Mouse (Mus musculus) cerebellum, adult 18-20 months (tissue): Measurements from ENCODE around the gene 3110001I22Rik.
"Not testable (repeated sequence)": the region's sequence is repeated elsewhere in the genome, so short reads cannot be mapped to it uniquely, and the experiment has no call there.

Experiments
- DNase-seq, 2 experiments: peaks; one replicate each; pipeline ENCODE4 v3.0.0; 2021

The 3110001I22Rik gene

DNA sequence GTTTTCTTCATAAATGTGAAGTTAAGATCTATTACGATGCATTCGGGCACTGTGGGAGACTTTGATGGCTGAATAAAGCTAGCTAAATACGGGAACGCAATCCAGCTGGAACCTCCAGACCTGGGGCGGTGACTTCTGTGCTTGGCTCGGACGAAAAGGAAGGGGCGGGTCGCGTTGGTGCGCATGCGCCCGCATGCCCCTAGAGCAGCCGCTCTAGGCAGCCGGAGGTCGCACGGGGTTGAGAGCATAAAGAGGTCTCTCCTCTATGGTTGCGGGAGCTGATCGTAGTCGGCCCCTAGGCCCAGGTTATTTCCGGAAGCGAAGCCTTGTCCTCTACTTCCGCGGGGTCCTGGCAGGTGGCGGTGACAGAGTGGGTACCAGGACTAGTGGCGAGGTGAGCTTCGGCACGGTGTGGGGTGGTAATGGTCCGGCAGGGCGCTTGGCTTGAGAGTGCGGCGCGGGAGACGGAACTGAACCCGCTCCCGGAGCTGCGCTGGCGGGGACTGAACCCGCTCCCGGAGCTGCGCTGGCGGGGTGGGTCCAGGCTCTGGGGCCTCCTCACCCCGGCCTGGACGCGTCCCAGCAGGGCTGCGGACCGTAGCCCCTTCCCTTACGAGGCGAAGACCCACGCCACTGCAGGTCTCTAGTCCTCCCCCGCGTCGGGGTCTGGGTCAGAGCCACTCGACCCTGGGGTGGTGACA lies at the start of gene 3110001I22Rik, which contains the start of gene Bfar:
TSS of gene 3110001I22Rik (plus strand) at position 245 of the 701 bp plus-strand sequence.
TSS of gene Bfar (plus strand) at position 174 of the 701 bp plus-strand sequence.
- peak; percentile 92 for DNase-seq

DNA sequence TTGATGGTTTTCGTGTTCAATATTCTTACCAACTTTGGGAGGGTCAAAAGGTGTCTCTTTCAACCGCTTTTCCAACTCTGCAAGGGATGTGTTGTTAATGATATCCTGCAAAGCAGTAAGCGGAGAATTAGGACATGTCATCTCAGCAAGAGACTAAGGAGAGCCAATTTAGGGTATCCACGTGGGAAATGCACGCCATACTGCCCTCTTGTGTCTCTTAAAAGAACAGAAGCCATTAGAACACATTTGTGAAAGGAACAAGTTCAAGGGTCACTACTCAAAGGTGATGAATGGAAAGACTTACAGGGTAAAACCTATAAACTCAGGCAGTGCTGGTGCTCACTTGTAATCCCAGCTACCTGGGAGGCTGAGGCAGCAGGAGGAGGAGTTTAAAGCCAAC lies 43.4 kb upstream of the 3110001I22Rik start:
- DNase-seq = peak; percentile 3 to 9

- not testable (repeated sequence) for DNase-seq
Measured at GRCm38 (mm10) chr16:13638198-13638597, 33.5 kb upstream of the 3110001I22Rik start.

DNA sequence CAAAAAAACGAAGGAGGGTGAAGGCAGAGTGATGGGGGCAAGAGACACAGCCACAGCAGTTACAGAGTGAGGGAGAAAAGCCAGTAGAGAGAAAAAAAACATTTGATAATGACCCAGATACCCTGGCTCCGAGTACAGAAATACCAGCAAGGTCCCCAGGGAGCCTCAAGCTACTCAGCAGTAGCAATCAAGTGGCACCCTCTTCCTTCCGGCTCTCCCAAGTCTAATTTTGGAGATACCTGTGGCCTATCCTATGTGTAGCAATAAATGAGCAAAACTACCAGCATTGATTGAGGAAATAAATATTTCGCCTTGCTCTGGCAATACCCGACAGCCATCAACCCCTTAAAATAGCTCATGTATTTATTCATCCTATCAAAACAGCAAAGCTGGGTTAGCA lies 32.2 kb upstream of the 3110001I22Rik start:
- DNase-seq = no peak

DNA sequence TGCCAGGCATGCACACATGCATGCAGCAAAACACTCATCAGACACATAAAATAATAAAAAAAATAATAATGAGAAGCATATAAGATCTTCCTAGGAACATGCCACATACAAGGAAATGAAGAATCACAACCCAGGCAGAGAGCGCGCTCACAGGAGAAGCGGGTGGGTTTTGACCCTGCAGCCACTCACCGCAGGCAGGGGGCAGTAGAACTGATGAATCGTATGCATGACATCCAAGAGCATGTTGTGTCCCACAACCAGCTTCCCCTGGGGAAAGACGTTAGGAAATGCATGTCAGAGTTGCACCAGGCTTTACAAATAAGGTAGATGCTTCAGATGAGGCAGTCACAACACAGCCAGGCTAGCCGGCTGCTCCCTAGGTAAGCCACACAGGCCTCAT lies 31.7 kb upstream of the 3110001I22Rik start:
- no peak for DNase-seq

- DNase-seq = no peak
Measured at GRCm38 (mm10) chr16:13644474-13644873, 27.3 kb upstream of the 3110001I22Rik start.

GRCm38 (mm10) chr16:13645930-13646329 lies 25.8 kb upstream of the 3110001I22Rik start:
- DNase-seq = no peak

GRCm38 (mm10) chr16:13658886-13659285 lies 12.8 kb upstream of the 3110001I22Rik start:
- DNase-seq = no peak

DNA sequence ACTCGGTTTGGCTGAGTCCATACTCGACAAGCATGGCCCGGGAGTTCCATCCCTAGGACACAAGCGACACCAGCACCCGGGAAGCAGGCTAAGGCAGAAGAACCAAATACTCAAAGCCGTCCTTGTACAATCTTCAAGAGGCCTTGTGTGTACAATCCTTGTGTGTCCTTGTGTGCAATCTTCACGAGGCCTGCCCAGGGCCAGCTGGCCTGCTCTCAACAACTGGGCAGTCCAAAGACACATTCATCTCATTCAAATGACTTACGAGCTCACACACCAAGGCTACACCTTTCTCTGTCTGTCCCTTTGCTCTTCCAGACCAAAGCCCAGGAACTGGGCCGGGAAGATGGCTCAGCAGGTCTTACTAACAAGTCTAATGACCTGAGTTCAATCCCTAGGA lies 11.0 kb upstream of the 3110001I22Rik start:
- DNase-seq = no peak

DNA sequence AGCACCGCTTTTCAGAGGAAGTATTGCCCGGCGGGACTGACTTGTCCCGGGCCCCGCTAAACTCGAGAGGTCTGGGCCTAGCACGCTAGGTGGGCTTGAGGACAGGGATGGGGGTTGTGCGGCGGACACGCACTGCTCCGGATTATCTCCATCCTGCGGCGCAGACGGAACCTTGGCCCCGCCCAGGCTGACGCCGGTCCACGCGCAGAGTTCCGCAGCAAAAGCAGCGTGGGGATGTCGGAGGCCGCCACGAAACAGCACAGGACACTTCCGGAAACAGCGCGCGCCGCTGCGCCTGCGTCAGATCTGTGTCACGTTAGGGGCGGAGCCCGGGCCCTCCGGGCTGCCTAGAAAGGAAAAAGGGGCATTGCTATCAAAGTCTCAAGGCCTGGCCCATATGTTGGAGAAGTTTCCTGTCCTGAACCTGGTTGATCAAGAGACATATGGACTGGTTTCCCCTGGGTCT lies 3.8 kb upstream of the 3110001I22Rik start, which contains the start of gene Parn:
TSS of gene Parn (minus strand) at position 293 of the 466 bp plus-strand sequence.
- DNase-seq = peak; percentile 95

GRCm38 (mm10) chr16:13668402-13669108 lies 3.2 kb upstream of the 3110001I22Rik start:
- DNase-seq = peak; percentile 17 to 26

DNA sequence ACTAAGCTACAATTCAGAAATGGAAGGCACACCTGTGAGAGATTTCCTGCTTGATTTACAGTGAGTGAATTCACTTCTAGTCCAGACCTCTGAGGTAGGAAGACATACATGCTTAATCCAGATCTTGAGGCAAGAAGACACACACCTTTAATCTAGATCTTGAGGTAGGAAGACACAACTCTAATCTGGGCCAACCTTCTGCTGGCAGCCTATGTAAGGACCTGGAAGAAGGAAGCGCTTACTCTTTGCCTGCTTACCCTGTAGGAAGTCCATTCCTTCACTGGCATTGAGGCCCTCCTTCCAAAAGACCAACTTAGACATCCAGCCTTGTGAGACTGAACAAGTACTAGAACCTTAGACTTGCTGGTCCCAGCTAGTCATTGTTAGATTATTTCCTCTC lies 2.4 kb upstream of the 3110001I22Rik start:
- no peak for DNase-seq

- not testable (repeated sequence) for DNase-seq
Measured at GRCm38 (mm10) chr16:13670896-13671295, 833 bp upstream of the 3110001I22Rik start.

DNA sequence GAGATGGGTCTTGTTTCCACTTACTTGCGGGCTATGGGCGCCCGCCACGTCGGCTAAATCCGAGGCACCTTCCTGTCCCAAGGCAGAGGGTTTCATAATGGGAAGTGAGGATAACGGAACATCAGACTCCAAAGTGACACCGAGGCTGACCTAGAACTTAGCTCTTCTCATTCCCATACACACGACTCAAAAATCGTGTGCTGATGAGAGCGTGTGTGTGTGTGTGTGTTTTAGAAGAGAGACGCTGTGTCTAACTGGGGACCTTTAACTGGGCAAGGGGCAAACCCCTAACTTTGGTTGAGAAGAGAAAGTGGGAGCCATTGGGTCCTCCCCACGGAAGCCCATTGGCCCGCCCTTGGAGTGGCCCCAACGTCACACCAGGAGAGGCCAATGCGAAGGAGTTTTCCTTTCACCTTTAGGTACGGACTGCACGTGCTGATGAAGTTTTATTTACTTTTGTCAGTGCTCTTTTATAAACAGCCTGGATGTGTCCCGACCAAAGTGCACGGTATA lies 713 bp downstream of the 3110001I22Rik start:
- peak; percentile 53 to 60 for DNase-seq

DNA sequence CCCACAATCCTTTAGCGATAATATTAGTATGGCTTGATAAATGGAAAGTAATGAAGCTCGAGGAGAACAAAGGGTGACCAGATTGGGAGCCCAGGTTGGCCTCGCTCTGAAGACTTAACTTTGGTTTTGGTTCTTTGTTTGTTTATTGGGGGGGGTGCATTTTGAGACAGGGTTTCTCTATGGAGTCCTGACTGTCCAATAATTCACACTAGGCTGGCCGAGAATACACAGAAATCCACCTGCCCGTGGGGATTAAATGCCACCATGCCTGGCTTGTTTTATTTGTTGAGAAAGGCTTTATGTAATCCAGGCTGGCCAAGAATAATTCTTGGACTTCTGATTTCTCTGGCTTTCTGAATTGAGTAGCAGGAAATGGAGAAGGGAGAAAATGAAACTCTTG lies 1.4 kb downstream of the 3110001I22Rik start:
- no peak for DNase-seq

DNA sequence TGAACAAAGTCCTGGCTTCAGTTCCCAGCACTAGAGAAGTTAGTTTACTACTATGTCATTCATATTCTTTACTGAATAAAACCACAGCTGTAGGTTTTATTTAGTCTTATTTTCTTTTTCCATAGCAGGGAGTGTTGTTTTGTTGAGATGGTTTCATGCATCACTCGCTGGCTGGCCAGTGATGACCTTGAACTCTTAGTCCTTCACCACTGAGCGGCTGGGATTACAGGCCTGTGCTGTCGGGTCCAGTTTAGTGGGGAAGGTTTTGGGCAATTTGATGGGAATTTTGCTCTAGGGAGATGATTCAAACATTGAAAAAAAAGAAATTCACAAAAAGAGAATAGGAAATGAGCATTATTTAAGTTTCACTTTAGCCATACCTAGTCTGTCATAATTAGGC lies 2.8 kb downstream of the 3110001I22Rik start:
- DNase-seq = no peak

DNA sequence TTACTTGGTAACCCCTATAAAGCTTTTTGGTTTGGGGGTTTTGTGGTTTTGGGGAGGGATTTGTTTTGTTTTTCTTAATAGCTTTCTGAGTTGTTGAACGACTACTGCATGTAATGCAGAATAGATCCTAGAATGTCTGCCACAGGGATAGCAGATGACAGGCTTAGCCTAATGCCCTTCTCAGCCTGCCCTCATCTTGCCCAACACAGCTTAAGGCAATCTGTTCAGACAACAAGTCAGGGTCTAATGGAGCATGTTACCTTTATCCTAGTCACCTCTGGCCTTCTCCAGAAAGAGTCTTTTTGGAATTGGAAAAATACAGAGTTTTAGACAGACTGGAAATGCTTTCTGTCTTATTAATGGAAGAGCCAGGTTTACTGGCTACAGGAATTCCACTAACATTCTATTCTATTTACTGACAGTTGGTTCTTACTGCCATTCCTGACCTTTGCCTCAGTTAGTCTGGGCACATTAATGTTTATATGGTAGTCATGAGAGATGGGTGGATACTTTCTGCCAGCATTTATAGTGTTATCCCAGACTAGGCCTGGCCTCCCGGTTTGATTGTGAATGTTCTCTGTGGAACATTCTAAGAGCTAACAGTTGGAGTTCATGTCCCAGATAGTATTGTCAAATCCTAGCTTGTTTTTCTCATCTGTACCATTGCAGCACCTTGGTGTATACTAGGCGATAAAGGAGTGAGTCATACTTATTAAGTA lies 7.0 kb downstream of the 3110001I22Rik start:
- no peak for DNase-seq

GRCm38 (mm10) chr16:13698998-13699397 lies 27.3 kb downstream of the 3110001I22Rik start:
- DNase-seq = no peak

DNA sequence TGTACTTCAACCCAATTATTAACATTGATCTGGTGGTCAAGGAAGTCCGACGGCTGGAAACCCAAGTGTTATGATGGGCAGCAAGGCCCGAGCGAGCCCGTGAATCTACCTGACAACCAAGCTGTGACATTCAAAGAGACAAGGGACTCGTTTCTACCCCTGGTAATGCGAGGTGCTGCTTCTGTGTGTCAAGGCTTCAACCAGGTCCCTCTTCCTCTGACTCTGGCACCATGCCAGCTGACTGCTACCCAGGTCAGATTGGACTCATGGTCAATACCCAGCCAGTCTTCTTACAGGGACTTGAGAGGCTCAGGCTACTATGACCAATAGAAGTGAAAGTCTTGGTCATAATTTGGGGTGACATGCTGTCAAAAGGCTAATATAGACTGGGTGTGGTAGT lies 30.5 kb downstream of the 3110001I22Rik start:
- peak; percentile 8 to 18 for DNase-seq

DNA sequence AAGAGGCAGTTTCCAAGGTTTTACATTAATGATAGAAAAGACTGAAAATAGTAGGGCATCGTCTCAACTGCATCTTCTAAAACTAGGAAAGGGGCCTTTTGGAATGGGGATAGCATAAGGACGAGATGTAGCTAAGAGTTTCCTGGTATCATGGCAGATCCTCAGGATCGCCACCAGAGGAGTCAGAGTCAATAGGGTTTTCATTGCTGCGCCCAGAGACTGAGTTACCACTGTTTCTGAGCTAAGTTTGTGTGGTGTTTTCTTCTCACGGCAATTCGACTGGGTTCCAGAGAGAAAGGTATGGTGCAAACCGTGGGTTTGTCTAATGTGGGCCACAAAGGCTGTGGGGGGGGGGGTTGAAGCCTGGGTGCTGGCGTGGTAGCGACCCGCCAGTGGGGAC lies 32.9 kb downstream of the 3110001I22Rik start:
- no peak for DNase-seq

DNA sequence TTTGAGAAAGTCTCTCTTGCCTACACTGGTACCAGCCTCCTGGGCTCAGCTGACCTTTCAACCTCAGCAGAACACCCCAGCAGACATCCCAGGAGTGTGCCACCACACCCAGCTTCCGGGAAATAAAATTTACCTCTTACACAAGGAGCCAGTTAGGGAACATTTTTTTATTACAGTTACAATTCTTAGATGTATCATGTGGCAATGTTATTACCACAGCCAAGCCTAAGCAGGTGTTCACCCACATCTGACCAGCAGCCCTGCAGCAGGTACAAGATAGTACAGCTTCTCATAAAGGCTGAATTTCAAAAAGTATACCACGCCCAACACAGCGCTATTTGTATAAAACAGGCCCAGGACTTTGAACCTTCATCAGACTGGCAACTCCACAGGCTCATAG lies 43.2 kb downstream of the 3110001I22Rik start:
- DNase-seq = no peak

GRCm38 (mm10) chr16:13716821-13717553 lies 45.3 kb downstream of the 3110001I22Rik start:
- no peak for DNase-seq
